Mouse (Mus musculus) induced T-regulatory cell, adult 2 months (primary cell): ENCODE results near the gene Gdpd1.

ENCODE experiments used
- DNase-seq: peaks from one replicate; pipeline ENCODE4 v3.0.0-alpha.2; 2012; ENCODE audit warnings: low read depth

Gene Gdpd1

GRCm38 (mm10) chr11:86992461-86992988 lies 81.3 kb downstream of the Gdpd1 start:
- DNase-seq, result no peak

GRCm38 (mm10) chr11:86991241-86991640 lies 82.6 kb downstream of the Gdpd1 start:
- DNase-seq, result no peak

- DNase-seq, result no peak
Observed at GRCm38 (mm10) chr11:86990309-86990708, 83.6 kb downstream of the Gdpd1 start.

- DNase-seq, result no peak
Observed at GRCm38 (mm10) chr11:86984990-86985389, 88.9 kb downstream of the Gdpd1 start.
